Mouse (Mus musculus) regulatory T cell (primary cell): ENCODE data around the gene Sbf2.
"Not testable (repeated sequence)": the region's sequence is repeated elsewhere in the genome, so short reads cannot be mapped to it uniquely, and the experiment has no call there.

Experiments
- in situ Hi-C: fragments of 300-600 bp; cut with MboI, MseI; formaldehyde crosslinking; loops from one replicate; pipeline ENCODE4 v1.15.1; 2025; ENCODE audit warnings: high pct_unique_total_duplicates

The Sbf2 gene

GRCm38 (mm10) chr7:110584159-110584558 lies 30.6 kb downstream of the Sbf2 start:
- in situ Hi-C loops: no loop called here

GRCm38 (mm10) chr7:110583705-110584104 lies 31.0 kb downstream of the Sbf2 start:
- in situ Hi-C loops: no loop called here

- in situ Hi-C loops: no loop called here
Measured at GRCm38 (mm10) chr7:110565815-110566549, 48.7 kb downstream of the Sbf2 start.

GRCm38 (mm10) chr7:110561647-110562046 lies 53.1 kb downstream of the Sbf2 start:
- in situ Hi-C loops: no loop called here

GRCm38 (mm10) chr7:110557001-110557400 lies 57.7 kb downstream of the Sbf2 start:
- in situ Hi-C loops: no loop called here

GRCm38 (mm10) chr7:110556221-110556620 lies 58.5 kb downstream of the Sbf2 start:
- in situ Hi-C loops: no loop called here

GRCm38 (mm10) chr7:110555260-110555659 lies 59.5 kb downstream of the Sbf2 start:
- in situ Hi-C loops: no loop called here

GRCm38 (mm10) chr7:110548268-110548667 lies 66.5 kb downstream of the Sbf2 start:
- in situ Hi-C loops: loop anchor here (5.0 kb wide), 1 partner anchor 79 kb away; the partner anchor contains the start of gene Adm

- in situ Hi-C loops: no loop called here
Measured at GRCm38 (mm10) chr7:110543341-110543740, 71.4 kb downstream of the Sbf2 start.

- in situ Hi-C loops: no loop called here
Measured at GRCm38 (mm10) chr7:110539266-110539665, 75.5 kb downstream of the Sbf2 start.

- in situ Hi-C loops: not testable (repeated sequence)
Measured at GRCm38 (mm10) chr7:110530295-110530694, 84.4 kb downstream of the Sbf2 start.

- in situ Hi-C loops: no loop called here
Measured at GRCm38 (mm10) chr7:110525090-110525775, 89.5 kb downstream of the Sbf2 start.

GRCm38 (mm10) chr7:110516241-110517220 lies 98.2 kb downstream of the Sbf2 start:
- in situ Hi-C loops: no loop called here

- in situ Hi-C loops: no loop called here
Measured at GRCm38 (mm10) chr7:110514131-110514530, 100.6 kb downstream of the Sbf2 start.

- in situ Hi-C loops: no loop called here
Measured at GRCm38 (mm10) chr7:110498653-110499052, 116.1 kb downstream of the Sbf2 start.

- in situ Hi-C loops: no loop called here
Measured at GRCm38 (mm10) chr7:110491038-110491437, 123.7 kb downstream of the Sbf2 start.

GRCm38 (mm10) chr7:110485051-110485450 lies 129.7 kb downstream of the Sbf2 start:
- in situ Hi-C loops: no loop called here

- in situ Hi-C loops: no loop called here
Measured at GRCm38 (mm10) chr7:110470987-110471386, 143.7 kb downstream of the Sbf2 start.

GRCm38 (mm10) chr7:110463471-110463870 lies 151.3 kb downstream of the Sbf2 start:
- in situ Hi-C loops: no loop called here

GRCm38 (mm10) chr7:110432301-110432700 lies 182.4 kb downstream of the Sbf2 start:
- in situ Hi-C loops: no loop called here

- in situ Hi-C loops: no loop called here
Measured at GRCm38 (mm10) chr7:110416318-110416717, 198.4 kb downstream of the Sbf2 start.

GRCm38 (mm10) chr7:110414276-110414675 lies 200.4 kb downstream of the Sbf2 start:
- in situ Hi-C loops: no loop called here
